Mouse (Mus musculus) midbrain, embryonic 16.5 days (tissue): ENCODE results near the gene Clcnkb. TPM values are rescaled to one million over a fixed set of nuclear protein-coding genes. Genes with fewer than 3 reads are reported as not detected.
A peak's percentile ranks its signal among the peaks of the same experiment; 100 is the strongest.

Experiments used
- ATAC-seq: fragments of 200-750 bp; cut with Nextera tagmentation; 2 replicates; pipeline ENCODE4 v1.8.0; 2017; ENCODE audit warnings: moderate TSS enrichment
- H3K27ac ChIP-seq: fragments of 300-500 bp; sonication (generic); 2 replicates; pipeline ENCODE4 v1.5.1; 2014; ENCODE audit warnings: mild to moderate bottlenecking, low read length, mixed read lengths
- H3K27me3 ChIP-seq: fragments of 300-500 bp; sonication (generic); 2 replicates; pipeline ENCODE4 v1.6.1; 2014; ENCODE audit warnings: low read depth, low read length, mixed read lengths; ENCODE audit not compliant: control insufficient read depth, insufficient read depth
- H3K36me3 ChIP-seq: fragments of 300-500 bp; sonication (generic); 2 replicates; pipeline ENCODE4 v1.6.1; 2014; ENCODE audit warnings: mild to moderate bottlenecking, low read length, moderate library complexity, mixed read lengths; ENCODE audit not compliant: control insufficient read depth, insufficient read depth
- H3K4me1 ChIP-seq: fragments of 300-500 bp; sonication (generic); 2 replicates; pipeline ENCODE4 v1.6.1; 2014; ENCODE audit warnings: mild to moderate bottlenecking, low read length, mixed read lengths; ENCODE audit not compliant: control insufficient read depth, insufficient read depth
- H3K4me2 ChIP-seq: fragments of 300-500 bp; sonication (generic); 2 replicates; pipeline ENCODE4 v1.6.1; 2014; ENCODE audit warnings: mild to moderate bottlenecking, low read length, mixed read lengths
- H3K4me3 ChIP-seq: fragments of 300-500 bp; sonication (generic); 2 replicates; pipeline ENCODE4 v1.5.1; 2014; ENCODE audit warnings: low read depth, mild to moderate bottlenecking, low read length, moderate library complexity, mixed read lengths
- H3K9ac ChIP-seq: fragments of 300-500 bp; sonication (generic); 2 replicates; pipeline ENCODE4 v1.6.1; 2014; ENCODE audit warnings: low read depth, low read length, mixed read lengths
- H3K9me3 ChIP-seq: fragments of 300-500 bp; sonication (generic); replicated peaks from 2 replicates; pipeline ENCODE4 v1.6.1; 2014; ENCODE audit warnings: mild to moderate bottlenecking, low read length, mixed read lengths; ENCODE audit not compliant: control insufficient read depth, poor library complexity, severe bottlenecking
- WGBS: fragments of 180-500 bp; shearing (Covaris S2); extraction: QIAGEN DNeasy Blood & Tissue Kit; methylation state at CpG from one replicate; pipeline ENCODE4 v1.1.7; 2014; 5-methylcytosine and 5-hydroxymethylcytosine counted together
- polyA plus RNA-seq: library from polyadenylated mRNA; unstranded; fragments of >200 nt; fragmentation: Nextera tagmentation; extraction: Ambion mirVana; gene quantifications from 2 replicates; pipeline ENCODE4 v1.2.1, GENCODE M21; 2015

Clcnkb gene
- polyA plus RNA-seq, 1 experiment from 2014 or later: not detected

- H3K4me2 ChIP-seq: peak overlapping the region; percentile 64
- H3K9me3 ChIP-seq: no peaks in the 10 kb centered on the region
- 52% methylated on average over 11 of the region's 11 CpGs for WGBS
- H3K36me3 ChIP-seq: peaks cover 8% of the 10 kb centered on the region
- peak overlapping the region; percentile 99 for H3K4me3 ChIP-seq
- no peaks in the 10 kb centered on the region for H3K27me3 ChIP-seq
- no peak overlapping the region for H3K27ac ChIP-seq
- H3K4me1 ChIP-seq: peaks cover 16% of the 10 kb centered on the region
- no peak for ATAC-seq
- peak overlapping the region; percentile 99; the same call in 1 of the 2 replicates for H3K9ac ChIP-seq
Observed at GRCm38 (mm10) chr4:141443641-141444429, 28.0 kb upstream of the Clcnkb start.

GRCm38 (mm10) chr4:141440877-141441276 lies 25.1 kb upstream of the Clcnkb start:
- no peaks in the 10 kb centered on the region for H3K36me3 ChIP-seq
- no peak overlapping the region for H3K9ac ChIP-seq
- H3K27ac ChIP-seq: no peak overlapping the region
- no peak overlapping the region for H3K4me2 ChIP-seq
- no peak for ATAC-seq
- no peaks in the 10 kb centered on the region for H3K27me3 ChIP-seq
- peaks cover 14% of the 10 kb centered on the region for H3K4me1 ChIP-seq
- no peak overlapping the region for H3K4me3 ChIP-seq
- H3K9me3 ChIP-seq: no peaks in the 10 kb centered on the region

DNA sequence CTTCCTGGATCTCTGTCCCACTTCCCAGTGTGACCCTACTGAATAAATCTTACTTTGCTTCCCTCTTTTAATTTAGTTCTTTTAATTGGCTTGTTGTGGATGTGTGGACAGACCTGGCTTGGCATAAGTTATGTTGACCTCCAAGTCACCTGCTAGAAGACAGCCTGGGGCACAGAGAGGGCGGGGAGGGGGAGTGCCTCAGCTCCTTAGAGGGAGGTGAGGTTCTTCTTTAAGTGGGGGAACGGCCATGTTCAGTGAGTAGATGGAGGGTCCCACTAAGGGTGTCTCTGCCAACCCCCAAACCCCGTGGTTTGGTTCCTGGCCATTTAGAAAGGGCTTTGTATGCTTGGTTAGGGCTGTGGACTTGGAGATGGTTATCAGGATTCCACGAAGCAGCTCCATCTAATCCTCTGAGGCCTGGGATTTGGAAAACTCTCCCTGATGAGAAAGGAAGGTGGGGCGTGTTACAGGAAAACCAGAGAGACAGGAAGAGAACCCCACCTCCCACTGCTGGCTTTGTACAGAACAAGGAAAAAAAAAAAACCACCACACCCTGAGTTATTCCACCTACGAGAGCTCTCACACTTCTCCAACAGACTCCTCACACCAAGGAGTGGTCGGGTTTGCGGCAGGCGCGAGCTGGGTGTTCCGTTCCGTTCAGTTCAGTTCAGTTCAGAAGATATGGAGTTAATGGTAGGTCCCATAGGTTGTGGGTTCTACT lies 23.4 kb upstream of the Clcnkb start:
- Histone ChIP-seq H3K36me3 (no peaks in the 10 kb centered on the region), H3K4me3 (no peak overlapping the region), H3K9ac (no peak overlapping the region), H3K4me1 (peaks cover 5% of the 10 kb centered on the region; the same call in 1 of the 2 replicates), H3K9me3 (no peaks in the 10 kb centered on the region), H3K4me2 (no peak overlapping the region), H3K27me3 (no peaks in the 10 kb centered on the region), H3K27ac (no peak overlapping the region)
- no peak for ATAC-seq
- 86% methylated on average over 12 of the region's 12 CpGs for WGBS

GRCm38 (mm10) chr4:141435974-141436373 lies 20.2 kb upstream of the Clcnkb start, which contains the start of gene Srarp:
Gene Srarp, minus strand, starts transcription at chr4:141436105.
- H3K4me2 ChIP-seq: no peak within 1 kb of the TSS
- H3K9ac ChIP-seq: no peak within 1 kb of the TSS
- no peaks in the 10 kb centered on the region for H3K27me3 ChIP-seq
- no peak for ATAC-seq
- WGBS: 87% methylated on average over 1 of the region's 1 CpGs
- H3K36me3 ChIP-seq: no peaks in the 10 kb centered on the region
- no peaks in the 10 kb centered on the region for H3K9me3 ChIP-seq
- no peak within 1 kb of the TSS for H3K4me3 ChIP-seq
- no peak within 1 kb of the TSS for H3K27ac ChIP-seq
- no peaks in the 10 kb centered on the region for H3K4me1 ChIP-seq

DNA sequence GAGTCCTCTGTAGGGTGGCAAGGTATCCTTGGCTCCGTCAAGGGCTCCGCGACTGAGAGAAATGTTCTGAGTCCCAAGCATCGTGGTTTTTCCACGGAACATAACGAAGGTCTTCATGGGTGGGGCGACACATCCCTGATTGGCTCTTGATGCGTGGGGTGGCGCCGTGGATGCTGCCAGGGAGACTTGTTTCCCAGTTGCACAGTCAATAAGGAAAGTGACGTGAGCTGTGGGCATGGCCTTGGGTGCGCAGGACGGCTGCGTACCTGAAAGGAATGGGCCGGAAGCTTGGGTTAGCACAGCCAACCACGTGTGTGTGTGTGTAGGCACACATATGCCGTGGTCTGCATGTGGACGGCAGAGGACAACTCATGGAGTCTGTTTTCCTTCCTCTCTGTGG lies 17.4 kb upstream of the Clcnkb start:
- no peak for ATAC-seq
- Histone ChIP-seq H3K27ac (no peak overlapping the region), H3K9ac (no peak overlapping the region), H3K4me3 (no peak overlapping the region), H3K4me2 (no peak overlapping the region), H3K4me1 (no peaks in the 10 kb centered on the region), H3K9me3 (no peaks in the 10 kb centered on the region), H3K36me3 (no peaks in the 10 kb centered on the region), H3K27me3 (no peaks in the 10 kb centered on the region; the same call in 1 of the 2 replicates)
- WGBS: 80% methylated on average over 18 of the region's 18 CpGs

GRCm38 (mm10) chr4:141432666-141433065 lies 16.9 kb upstream of the Clcnkb start:
- no peaks in the 10 kb centered on the region; the same call in 1 of the 2 replicates for H3K27me3 ChIP-seq
- no peak overlapping the region for H3K4me2 ChIP-seq
- 66% methylated on average over 14 of the region's 14 CpGs for WGBS
- H3K4me3 ChIP-seq: no peak overlapping the region
- no peak overlapping the region for H3K9ac ChIP-seq
- H3K27ac ChIP-seq: no peak overlapping the region
- ATAC-seq: no peak
- H3K4me1 ChIP-seq: no peaks in the 10 kb centered on the region
- no peaks in the 10 kb centered on the region for H3K36me3 ChIP-seq
- no peaks in the 10 kb centered on the region for H3K9me3 ChIP-seq

DNA sequence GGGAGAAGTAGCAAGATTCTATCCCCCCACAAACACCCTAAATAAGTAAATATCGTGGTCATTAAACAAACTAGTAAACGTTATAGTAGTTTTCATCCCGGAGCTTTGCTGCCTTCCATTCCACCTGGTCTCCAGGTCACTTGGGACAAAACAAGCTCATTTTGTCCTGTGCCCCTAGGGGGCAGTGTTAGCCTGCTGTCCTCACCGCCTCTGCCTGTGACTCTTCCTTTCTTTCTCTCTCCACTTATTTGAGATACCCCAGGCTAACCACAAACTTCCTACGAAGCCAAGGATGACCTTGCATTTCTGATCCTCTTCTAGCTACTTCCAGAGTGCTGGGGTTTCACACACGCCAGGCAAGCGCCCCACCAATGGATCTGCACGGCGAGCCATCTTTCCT lies 15.2 kb upstream of the Clcnkb start:
- Histone ChIP-seq H3K4me2 (no peak overlapping the region), H3K4me1 (peaks cover 5% of the 10 kb centered on the region; the same call in 1 of the 2 replicates), H3K27me3 (no peaks in the 10 kb centered on the region; the same call in 1 of the 2 replicates), H3K4me3 (no peak overlapping the region), H3K27ac (no peak overlapping the region), H3K36me3 (no peaks in the 10 kb centered on the region), H3K9me3 (no peaks in the 10 kb centered on the region), H3K9ac (no peak overlapping the region)
- ATAC-seq: no peak
- WGBS: 42% methylated on average over 9 of the region's 9 CpGs

- Histone ChIP-seq H3K36me3 (no peaks in the 10 kb centered on the region), H3K27ac (no peak overlapping the region), H3K4me1 (peaks cover 11% of the 10 kb centered on the region), H3K9ac (no peak overlapping the region), H3K27me3 (peaks cover 2% of the 10 kb centered on the region; the same call in 1 of the 2 replicates), H3K4me3 (no peak overlapping the region), H3K4me2 (no peak overlapping the region), H3K9me3 (no peaks in the 10 kb centered on the region)
- WGBS: 48% methylated on average over 9 of the region's 9 CpGs
- no peak for ATAC-seq
Observed at GRCm38 (mm10) chr4:141429847-141430246, 14.0 kb upstream of the Clcnkb start.

GRCm38 (mm10) chr4:141429381-141429780 lies 13.6 kb upstream of the Clcnkb start:
- peaks cover 11% of the 10 kb centered on the region for H3K4me1 ChIP-seq
- WGBS: 90% methylated on average over 6 of the region's 6 CpGs
- no peak overlapping the region for H3K27ac ChIP-seq
- H3K9me3 ChIP-seq: no peaks in the 10 kb centered on the region
- H3K9ac ChIP-seq: no peak overlapping the region
- H3K4me2 ChIP-seq: no peak overlapping the region
- no peaks in the 10 kb centered on the region for H3K36me3 ChIP-seq
- peaks cover 3% of the 10 kb centered on the region; the same call in 1 of the 2 replicates for H3K27me3 ChIP-seq
- no peak for ATAC-seq
- H3K4me3 ChIP-seq: no peak overlapping the region
